Mouse (Mus musculus) forebrain, embryonic 16.5 days (tissue): ENCODE measurements around the gene Bcl2l1. TPM values are rescaled to one million over a fixed set of nuclear protein-coding genes. Genes with fewer than 3 reads are reported as not detected.

Source experiments
- ATAC-seq: fragments of 200-750 bp; cut with Nextera tagmentation; 2 replicates; pipeline ENCODE4 v1.8.0; 2017; ENCODE audit warnings: mild to moderate bottlenecking, moderate library complexity
- H3K27ac ChIP-seq: fragments of 300-500 bp; sonication (generic); 2 replicates; pipeline ENCODE4 v1.5.1; 2014; ENCODE audit warnings: low read length, control low read depth
- H3K27me3 ChIP-seq: fragments of 300-500 bp; sonication (generic); replicated peaks from 2 replicates; pipeline ENCODE4 v1.6.1; 2014; ENCODE audit warnings: low read length; ENCODE audit not compliant: control insufficient read depth, insufficient read depth
- H3K36me3 ChIP-seq: fragments of 300-500 bp; sonication (generic); 2 replicates; pipeline ENCODE4 v1.6.1; 2014; ENCODE audit not compliant: control insufficient read depth, insufficient read depth
- H3K4me1 ChIP-seq: fragments of 300-500 bp; sonication (generic); replicated peaks from 2 replicates; pipeline ENCODE4 v1.6.1; 2014; ENCODE audit warnings: low read length; ENCODE audit not compliant: control insufficient read depth, insufficient read depth
- H3K4me2 ChIP-seq: fragments of 300-500 bp; sonication (generic); 2 replicates; pipeline ENCODE4 v1.6.1; 2014; ENCODE audit warnings: mild to moderate bottlenecking, low read length, control low read depth
- H3K4me3 ChIP-seq: fragments of 300-500 bp; sonication (generic); replicated peaks from 2 replicates; pipeline ENCODE4 v1.5.1; 2014; ENCODE audit warnings: mild to moderate bottlenecking, low read length, control low read depth
- H3K9ac ChIP-seq: fragments of 300-500 bp; sonication (generic); replicated peaks from 2 replicates; pipeline ENCODE4 v1.6.1; 2014; ENCODE audit warnings: low read depth, low read length, control low read depth
- H3K9me3 ChIP-seq: fragments of 300-500 bp; sonication (generic); 2 replicates; pipeline ENCODE4 v1.6.1; 2016; ENCODE audit warnings: low read length; ENCODE audit not compliant: control insufficient read depth
- WGBS: fragments of 180-500 bp; shearing (Covaris S2); extraction: QIAGEN DNeasy Blood & Tissue Kit; methylation state at CpG from one replicate; pipeline ENCODE4 v1.1.7; 2014; 5-methylcytosine and 5-hydroxymethylcytosine counted together
- polyA plus RNA-seq: library from polyadenylated mRNA; unstranded; fragments of >200 nt; fragmentation: Nextera tagmentation; extraction: Ambion mirVana; gene quantifications from 2 replicates; pipeline ENCODE4 v1.2.1, GENCODE M21; 2015

Bcl2l1 gene
- polyA plus RNA-seq, 1 experiment from 2014 or later, result 188 TPM

- Histone ChIP-seq H3K36me3 (no peaks in the 10 kb centered on the region), H3K9me3 (no peaks in the 10 kb centered on the region), H3K27ac (no peak overlapping the region), H3K4me3 (no peak overlapping the region), H3K9ac (no peak overlapping the region), H3K27me3 (no peaks in the 10 kb centered on the region), H3K4me1 (peaks cover 5% of the 10 kb centered on the region), H3K4me2 (no peak overlapping the region)
- ATAC-seq, result no peak
- 91% methylated on average over 5 of the region's 5 CpGs for WGBS
These were observed 21.2 kb downstream of the Bcl2l1 start for GRCm38 (mm10) chr2:152810158-152810941.

GRCm38 (mm10) chr2:152808178-152808577 is 23.4 kb downstream of the Bcl2l1 start:
- H3K4me2 ChIP-seq, result no peak overlapping the region
- peaks cover 18% of the 10 kb centered on the region for H3K4me1 ChIP-seq
- 90% methylated on average over 3 of the region's 3 CpGs for WGBS
- no peaks in the 10 kb centered on the region for H3K36me3 ChIP-seq
- no peak overlapping the region for H3K27ac ChIP-seq
- no peaks in the 10 kb centered on the region for H3K27me3 ChIP-seq
- ATAC-seq, result no peak
- no peak overlapping the region for H3K9ac ChIP-seq
- H3K4me3 ChIP-seq, result no peak overlapping the region
- no peaks in the 10 kb centered on the region for H3K9me3 ChIP-seq

- 87% methylated on average over 2 of the region's 2 CpGs for WGBS
- H3K27ac ChIP-seq, result no peak overlapping the region
These were observed 25.5 kb downstream of the Bcl2l1 start for GRCm38 (mm10) chr2:152806037-152806436.

GRCm38 (mm10) chr2:152805111-152805490 is 26.4 kb downstream of the Bcl2l1 start:
- Histone ChIP-seq H3K36me3 (no peaks in the 10 kb centered on the region), H3K4me1 (peaks cover 16% of the 10 kb centered on the region), H3K9me3 (no peaks in the 10 kb centered on the region), H3K27ac (no peak overlapping the region), H3K9ac (no peak overlapping the region), H3K4me3 (no peak overlapping the region), H3K4me2 (no peak overlapping the region), H3K27me3 (no peaks in the 10 kb centered on the region)
- ATAC-seq, result no peak
- 39% methylated on average over 5 of the region's 5 CpGs for WGBS

More at GRCm38 (mm10) chr2:152806037-152806436, 25.5 kb downstream of the Bcl2l1 start:
- peaks cover 16% of the 10 kb centered on the region for H3K4me1 ChIP-seq
- H3K4me3 ChIP-seq, result no peak overlapping the region
- no peak for ATAC-seq
- H3K27me3 ChIP-seq, result no peaks in the 10 kb centered on the region
- H3K36me3 ChIP-seq, result no peaks in the 10 kb centered on the region
- H3K9ac ChIP-seq, result no peak overlapping the region
- H3K4me2 ChIP-seq, result no peak overlapping the region
- no peaks in the 10 kb centered on the region for H3K9me3 ChIP-seq

- H3K4me2 ChIP-seq, result no peak overlapping the region
- no peaks in the 10 kb centered on the region for H3K27me3 ChIP-seq
- WGBS, result 8% methylated on average over 6 of the region's 6 CpGs
- no peaks in the 10 kb centered on the region for H3K9me3 ChIP-seq
- peaks cover 16% of the 10 kb centered on the region for H3K4me1 ChIP-seq
- peak; percentile 43 for ATAC-seq
- H3K27ac ChIP-seq, result no peak overlapping the region
- no peak overlapping the region for H3K9ac ChIP-seq
- no peaks in the 10 kb centered on the region for H3K36me3 ChIP-seq
- H3K4me3 ChIP-seq, result no peak overlapping the region
These were observed 27.0 kb downstream of the Bcl2l1 start for GRCm38 (mm10) chr2:152804408-152805110.

GRCm38 (mm10) chr2:152803081-152803480 is 28.4 kb downstream of the Bcl2l1 start:
- Histone ChIP-seq H3K27me3 (no peaks in the 10 kb centered on the region), H3K9me3 (no peaks in the 10 kb centered on the region), H3K27ac (no peak overlapping the region), H3K4me1 (peaks cover 16% of the 10 kb centered on the region), H3K4me2 (no peak overlapping the region), H3K4me3 (no peak overlapping the region), H3K36me3 (no peaks in the 10 kb centered on the region), H3K9ac (no peak overlapping the region)
- 86% methylated on average over 5 of the region's 5 CpGs for WGBS
- ATAC-seq, result no peak

GRCm38 (mm10) chr2:152802303-152802702 is 29.2 kb downstream of the Bcl2l1 start:
- WGBS, result 90% methylated on average over 10 of the region's 10 CpGs
- ATAC-seq, result no peak

GRCm38 (mm10) chr2:152800762-152801113 is 30.8 kb downstream of the Bcl2l1 start:
- Histone ChIP-seq H3K9ac (no peak overlapping the region), H3K27me3 (no peaks in the 10 kb centered on the region), H3K4me3 (no peak overlapping the region), H3K9me3 (no peaks in the 10 kb centered on the region), H3K4me2 (no peak overlapping the region), H3K27ac (no peak overlapping the region), H3K36me3 (no peaks in the 10 kb centered on the region), H3K4me1 (peaks cover 16% of the 10 kb centered on the region)
- no peak for ATAC-seq

More at GRCm38 (mm10) chr2:152802303-152802702, 29.2 kb downstream of the Bcl2l1 start:
- H3K9me3 ChIP-seq, result no peaks in the 10 kb centered on the region
- H3K27me3 ChIP-seq, result no peaks in the 10 kb centered on the region
- H3K4me3 ChIP-seq, result no peak overlapping the region
- no peak overlapping the region for H3K9ac ChIP-seq
- peaks cover 16% of the 10 kb centered on the region for H3K4me1 ChIP-seq
- no peak overlapping the region for H3K4me2 ChIP-seq
- no peaks in the 10 kb centered on the region for H3K36me3 ChIP-seq
- H3K27ac ChIP-seq, result no peak overlapping the region

GRCm38 (mm10) chr2:152799954-152800761 is 31.4 kb downstream of the Bcl2l1 start:
- no peak for ATAC-seq
- no peaks in the 10 kb centered on the region for H3K36me3 ChIP-seq
- no peaks in the 10 kb centered on the region for H3K27me3 ChIP-seq
- 72% methylated on average over 7 of the region's 7 CpGs for WGBS
- no peak overlapping the region for H3K9ac ChIP-seq
- no peak overlapping the region for H3K4me2 ChIP-seq
- no peak overlapping the region for H3K4me3 ChIP-seq
- H3K27ac ChIP-seq, result no peak overlapping the region
- H3K4me1 ChIP-seq, result peaks cover 11% of the 10 kb centered on the region
- H3K9me3 ChIP-seq, result no peaks in the 10 kb centered on the region
